Mouse (Mus musculus) megakaryocyte-erythroid progenitor cell, adult 5-6 weeks (primary cell): Measurements from ENCODE around the gene Gm49601. TPM values are rescaled to one million over a fixed set of nuclear protein-coding genes. Genes with fewer than 3 reads are reported as not detected.

Experiments
- ATAC-seq: replicated peaks from 2 replicates; pipeline ENCODE4 v1.8.0; 2016; ENCODE audit warnings: mild to moderate bottlenecking, inconsistent platforms; ENCODE audit not compliant: severe bottlenecking, poor library complexity, low FRiP score, low TSS enrichment
- total RNA-seq, 2 experiments: library from RNA; stranded (forward) in 1 of 2; stranded (reverse) in 1 of 2; fragments of 200-1000, 215-1000 nt in 1 of 2; fragments of >200 nt in 1 of 2; fragmentation: Nextera tagmentation in 1 of 2; gene quantifications; 2 replicates each; pipeline ENCODE4 v1.2.3; 2014 to 2017

Gm49601 gene
- total RNA-seq, 2 experiments from 2014 or later = not detected

GRCm38 (mm10) chr16:18631141-18631540 is 4.9 kb upstream of the Gm49601 start:
- ATAC-seq = no peak

GRCm38 (mm10) chr16:18630291-18630690 is 4.1 kb upstream of the Gm49601 start:
- ATAC-seq = no peak

- 0 out of 2 replicates have a peak, but pooled peaks have one; percentile 7 for ATAC-seq
Observed at GRCm38 (mm10) chr16:18629390-18630231, 3.4 kb upstream of the Gm49601 start, which contains the start of gene Sept5. TSS of gene Sept5 (minus strand) at chr16:18629954.

- 0 out of 2 replicates have a peak, but pooled peaks have one; percentile 3 for ATAC-seq
Observed at GRCm38 (mm10) chr16:18628948-18629340, 2.7 kb upstream of the Gm49601 start.

GRCm38 (mm10) chr16:18628206-18628947 is 2.1 kb upstream of the Gm49601 start:
- ATAC-seq = no peak

GRCm38 (mm10) chr16:18627163-18627562 is 936 bp upstream of the Gm49601 start:
- no peak for ATAC-seq

- no peak for ATAC-seq
Observed at GRCm38 (mm10) chr16:18625791-18626311, 376 bp downstream of the Gm49601 start.

GRCm38 (mm10) chr16:18625097-18625496 is 1.1 kb downstream of the Gm49601 start:
- no peak for ATAC-seq

- no peak for ATAC-seq
Observed at GRCm38 (mm10) chr16:18624641-18625040, 1.6 kb downstream of the Gm49601 start.

- no peak for ATAC-seq
Observed at GRCm38 (mm10) chr16:18623751-18624540, 2.3 kb downstream of the Gm49601 start.

GRCm38 (mm10) chr16:18622916-18623750 is 3.1 kb downstream of the Gm49601 start:
- ATAC-seq = no peak

- no peak for ATAC-seq
Observed at GRCm38 (mm10) chr16:18622019-18622418, 4.2 kb downstream of the Gm49601 start, which contains the start of gene Gp1bb. TSS of gene Gp1bb (minus strand) at chr16:18622403.

- no peak for ATAC-seq
Observed at GRCm38 (mm10) chr16:18621362-18622001, 4.7 kb downstream of the Gm49601 start.

GRCm38 (mm10) chr16:18620601-18621361 is 5.4 kb downstream of the Gm49601 start:
- no peak for ATAC-seq

GRCm38 (mm10) chr16:18620201-18620600 is 6.0 kb downstream of the Gm49601 start:
- no peak for ATAC-seq

- ATAC-seq = no peak
Observed at GRCm38 (mm10) chr16:18619110-18619509, 7.1 kb downstream of the Gm49601 start.

- ATAC-seq = no peak
Observed at GRCm38 (mm10) chr16:18618297-18618696, 7.9 kb downstream of the Gm49601 start.
